Mouse (Mus musculus) spleen, adult 10 weeks (tissue): ENCODE results near the gene Ggnbp2. TPM values are rescaled to one million over a fixed set of nuclear protein-coding genes. Genes with fewer than 3 reads are reported as not detected.

Experiments used
- polyA plus RNA-seq: library from polyadenylated mRNA; stranded (reverse); fragments of 350-450 nt; fragmentation: Illumina TruSeq; extraction: RNeasy Lipid Tissue Mini Kit (QIAGEN cat#74804); gene quantifications from one replicate; pipeline ENCODE4 v1.2.3, GENCODE M21; 2015; ENCODE audit warnings: low replicate concordance; ENCODE audit not compliant: insufficient read depth

Gene Ggnbp2
- polyA plus RNA-seq = 161 TPM

DNA sequence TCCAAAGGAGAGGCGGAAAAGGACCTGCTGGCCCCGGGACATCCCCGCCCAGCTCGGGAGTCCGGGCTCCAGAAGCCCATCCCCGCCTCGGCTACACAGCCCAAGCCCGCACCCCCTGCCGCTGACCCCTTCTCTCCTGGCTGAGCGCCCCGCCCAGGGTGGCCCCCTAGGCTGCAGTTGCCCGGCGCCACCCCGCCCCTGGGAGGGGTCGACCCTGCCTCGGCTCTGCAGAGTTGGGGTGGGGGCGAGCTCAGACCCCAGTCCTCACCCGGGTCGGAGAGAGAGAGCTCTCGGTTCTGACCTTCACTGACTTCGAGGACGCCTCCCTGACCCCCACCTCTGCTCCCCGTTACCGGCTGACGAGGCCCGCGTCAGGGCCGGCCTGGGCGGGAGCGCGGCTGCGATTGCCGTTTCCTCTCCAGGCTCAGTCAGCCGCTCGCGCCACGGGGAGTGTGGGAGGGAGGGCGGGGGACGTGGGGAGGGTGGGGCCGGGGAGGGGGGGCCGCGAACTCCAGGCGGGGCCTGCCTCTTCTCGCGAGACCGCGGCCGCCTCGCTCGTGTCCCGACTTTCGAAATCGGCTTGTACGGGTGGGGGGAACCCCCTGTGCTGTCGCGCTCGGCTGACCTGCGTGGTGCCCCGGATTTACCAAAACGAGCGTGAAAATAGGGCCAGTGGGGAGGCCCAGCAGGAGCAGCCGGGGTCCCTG lies at the start of gene Ggnbp2:
Gene Ggnbp2, minus strand, starts transcription at position 481 of the 707 bp plus-strand sequence.

DNA sequence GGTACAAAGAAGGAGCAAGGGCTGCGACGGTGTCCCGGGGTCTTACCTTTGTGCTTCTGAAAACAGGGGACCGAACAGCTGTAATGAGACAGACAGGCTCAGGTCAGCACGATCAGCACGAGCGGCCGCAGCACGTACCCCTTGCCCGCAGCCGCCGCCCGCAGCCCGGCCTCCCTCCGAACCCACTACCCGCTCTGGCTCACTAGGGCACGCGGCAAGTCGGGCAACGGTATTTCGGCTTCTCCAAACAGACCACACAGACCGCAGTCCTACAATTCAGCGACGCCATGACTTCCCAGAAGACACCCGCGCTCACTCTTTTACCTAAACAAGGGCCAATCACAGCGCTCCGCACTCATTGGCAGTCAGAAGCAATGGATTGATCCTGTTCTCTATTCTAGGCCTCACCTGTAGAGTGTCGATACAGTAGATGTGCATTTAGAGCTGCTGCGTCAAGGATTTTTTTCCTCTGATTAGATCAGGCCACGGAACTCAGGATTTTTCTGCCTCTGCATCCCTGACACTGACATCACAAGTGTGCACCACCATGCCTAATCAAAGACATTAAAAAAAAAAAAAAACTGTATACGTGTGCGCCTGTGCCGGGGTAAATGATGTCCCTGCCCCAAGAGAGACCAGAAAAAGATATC lies 45.6 kb upstream of the Ggnbp2 start, which contains the start of gene Znhit3:
Gene Znhit3, minus strand, starts transcription at position 314 of the 650 bp plus-strand sequence.

GRCm38 (mm10) chr11:84879772-84880464 lies 9.3 kb upstream of the Ggnbp2 start, which contains the start of the genes Myo19 and Pigw:
Gene Myo19, plus strand, starts transcription at chr11:84880148.
Gene Pigw, minus strand, starts transcription at chr11:84880285.

GRCm38 (mm10) chr11:84828516-84829399 lies 41.9 kb downstream of the Ggnbp2 start, which contains the start of gene Dhrs11:
Gene Dhrs11, minus strand, starts transcription at chr11:84828994.

DNA sequence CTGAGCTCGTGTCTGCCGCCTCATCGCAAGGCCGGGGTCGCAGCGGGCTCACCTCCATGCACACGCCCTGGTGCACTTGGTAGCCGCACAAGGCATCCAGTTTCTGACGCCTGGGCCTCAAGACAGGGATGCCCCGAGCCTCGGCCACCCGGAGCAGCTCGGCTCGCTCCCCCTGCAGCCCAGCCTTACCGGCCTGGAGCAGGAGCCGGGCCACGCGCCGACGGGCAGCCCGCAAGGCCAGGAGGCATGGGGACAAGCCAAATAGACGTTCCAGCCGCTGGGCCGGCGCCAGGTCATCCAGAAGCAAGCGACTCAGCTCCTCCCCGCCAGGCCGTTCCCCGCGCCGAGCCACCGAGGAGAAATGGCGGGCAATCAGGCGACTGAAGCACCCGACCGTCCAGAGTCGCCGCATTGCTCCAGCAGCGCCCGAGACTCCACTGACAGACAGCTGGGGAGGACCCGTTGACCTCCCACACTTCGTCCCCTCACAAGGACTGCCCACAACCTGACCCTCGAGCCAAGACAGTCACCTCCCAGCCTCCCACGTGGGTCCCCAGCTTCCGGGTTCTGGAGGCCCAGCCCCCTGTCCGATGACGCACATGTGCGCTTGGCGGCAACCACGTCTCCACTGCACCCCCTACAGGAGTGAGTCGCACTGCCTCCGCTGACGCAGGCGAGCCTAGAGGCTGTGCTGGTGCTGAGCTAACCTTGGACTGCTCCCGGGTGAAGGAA lies 51.5 kb downstream of the Ggnbp2 start, which contains the start of gene Mrm1:
Gene Mrm1, minus strand, starts transcription at position 555 of the 732 bp plus-strand sequence.

Other genes starting within 250 kb of the Ggnbp2 start
- gene Mrm1, start 51.3 kb downstream of the Ggnbp2 start, polyA plus RNA-seq = 18.2 TPM
- 32.5 TPM for gene Dhrs11, start 41.8 kb downstream of the Ggnbp2 start, polyA plus RNA-seq
- gene Myo19, start 9.3 kb upstream of the Ggnbp2 start, polyA plus RNA-seq = 5.0 TPM
- gene Pigw, start 9.5 kb upstream of the Ggnbp2 start, polyA plus RNA-seq = 19.4 TPM
- 16.1 TPM for gene Znhit3, start 45.5 kb upstream of the Ggnbp2 start, polyA plus RNA-seq
- gene Car4, start 87.0 kb upstream of the Ggnbp2 start, polyA plus RNA-seq = not detected